Mouse (Mus musculus) heart, postnatal 4 days (tissue): ENCODE data around the gene Cntd1. TPM values are rescaled to one million over a fixed set of nuclear protein-coding genes. Genes with fewer than 3 reads are reported as not detected.
A peak's percentile ranks its signal among the peaks of the same experiment; 100 is the strongest.

Experiments
- DNase-seq: peaks from one replicate; pipeline ENCODE4 v3.0.0; 2021
- total RNA-seq, 2 experiments: library from RNA; stranded (reverse); gene quantifications; 2 replicates each; pipeline ENCODE4 v1.2.3; 2021

Cntd1 gene
- total RNA-seq, 2 experiments from 2014 or later, result 0.41 to 0.47 TPM

DNA sequence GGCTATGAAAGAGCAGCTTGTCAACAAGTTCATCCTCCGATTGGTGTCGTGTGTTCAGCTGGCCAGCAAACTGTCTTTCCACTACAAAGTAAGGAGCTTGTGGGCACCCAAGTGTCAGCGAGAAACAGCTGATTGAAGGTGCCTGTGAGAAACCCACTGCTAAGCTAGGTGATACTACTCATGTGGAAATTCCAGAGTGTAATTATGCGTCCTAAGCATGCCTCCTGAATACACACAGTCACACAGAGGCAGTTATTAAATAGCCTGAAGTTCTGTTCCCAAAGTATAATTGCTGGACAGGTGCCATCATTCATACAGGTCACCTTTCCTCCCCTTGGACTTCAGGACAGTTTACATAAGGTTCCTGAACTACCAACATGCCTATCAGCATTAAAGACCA is 5.0 kb downstream of the Cntd1 start:
- no peak for DNase-seq

DNA sequence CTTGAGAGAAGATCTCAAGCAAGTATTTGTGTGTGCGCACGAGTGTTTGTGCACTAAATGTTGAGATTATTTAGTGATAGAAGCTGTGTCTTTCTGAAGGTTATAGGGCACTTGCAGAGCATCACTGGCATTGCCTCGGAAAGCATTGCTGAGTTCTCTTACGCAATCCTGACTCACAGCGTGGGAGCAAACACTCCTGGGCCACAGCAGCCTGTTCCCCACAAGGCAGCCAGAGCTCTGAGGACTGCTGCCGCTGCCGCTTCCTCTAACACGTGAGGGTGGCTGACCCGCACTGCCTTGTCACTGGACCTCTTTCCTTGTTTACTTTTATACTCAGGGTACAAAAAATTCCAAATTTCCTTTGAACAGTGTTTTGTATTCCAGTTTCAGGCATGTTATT is 8.5 kb downstream of the Cntd1 start:
- DNase-seq, result no peak

DNA sequence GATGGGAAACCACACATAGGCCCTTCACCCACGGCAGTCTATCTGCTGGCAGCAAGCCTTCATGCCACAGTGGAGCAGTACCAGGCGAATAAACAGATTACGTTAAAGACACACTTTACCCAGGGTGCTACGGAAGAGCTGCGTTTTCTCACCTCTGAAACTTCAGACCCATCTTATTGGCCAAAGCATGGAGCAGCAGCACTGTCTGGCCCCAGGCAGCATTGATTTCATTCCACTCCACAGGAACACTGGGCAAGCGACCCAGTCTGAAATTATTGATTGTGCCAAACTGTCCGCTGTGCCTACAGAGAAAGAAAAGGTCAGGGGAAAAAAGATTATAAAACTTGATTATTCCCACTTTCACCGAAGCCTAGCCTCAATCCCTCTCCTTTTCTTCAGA is 12.4 kb downstream of the Cntd1 start:
- DNase-seq, result no peak

DNA sequence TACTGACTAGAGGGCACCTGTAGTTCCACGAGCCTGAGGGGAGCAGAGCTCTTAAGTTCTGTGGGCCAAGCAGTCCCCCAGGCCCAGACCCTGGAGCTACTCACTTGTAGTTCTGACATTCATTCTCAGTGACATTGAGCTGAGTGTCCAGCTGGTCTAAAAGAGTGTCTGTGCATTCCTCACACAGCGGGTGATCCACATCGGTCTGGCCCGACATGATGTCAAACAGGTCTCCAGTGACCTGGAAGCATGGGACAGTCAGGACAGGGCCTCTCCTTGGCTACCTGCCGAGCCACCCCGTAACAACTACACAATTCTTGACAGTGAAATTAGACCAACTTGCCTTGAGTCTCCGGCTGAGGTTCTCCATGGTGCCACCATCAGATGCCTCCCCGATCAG is 16.4 kb downstream of the Cntd1 start:
- DNase-seq, result no peak

DNA sequence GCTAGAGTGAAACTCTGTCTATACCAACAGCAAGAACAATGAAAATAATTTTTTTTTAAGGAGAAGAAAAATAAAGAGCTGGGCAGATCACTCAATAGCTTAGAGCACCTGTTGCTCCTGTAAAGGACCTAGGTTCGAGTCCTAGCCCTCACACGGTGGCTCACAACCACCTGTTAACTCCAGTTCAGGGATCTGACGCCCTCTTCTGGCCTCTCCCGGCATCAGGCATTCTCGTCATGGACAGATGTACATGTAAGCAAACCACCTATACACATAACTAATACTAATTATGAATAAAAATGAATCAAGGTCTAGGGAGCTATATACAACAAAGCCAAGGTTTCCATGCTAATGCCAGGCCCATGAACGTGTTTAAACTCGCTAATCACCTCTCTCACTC is 22.1 kb downstream of the Cntd1 start:
- peak; percentile 7 for DNase-seq

DNA sequence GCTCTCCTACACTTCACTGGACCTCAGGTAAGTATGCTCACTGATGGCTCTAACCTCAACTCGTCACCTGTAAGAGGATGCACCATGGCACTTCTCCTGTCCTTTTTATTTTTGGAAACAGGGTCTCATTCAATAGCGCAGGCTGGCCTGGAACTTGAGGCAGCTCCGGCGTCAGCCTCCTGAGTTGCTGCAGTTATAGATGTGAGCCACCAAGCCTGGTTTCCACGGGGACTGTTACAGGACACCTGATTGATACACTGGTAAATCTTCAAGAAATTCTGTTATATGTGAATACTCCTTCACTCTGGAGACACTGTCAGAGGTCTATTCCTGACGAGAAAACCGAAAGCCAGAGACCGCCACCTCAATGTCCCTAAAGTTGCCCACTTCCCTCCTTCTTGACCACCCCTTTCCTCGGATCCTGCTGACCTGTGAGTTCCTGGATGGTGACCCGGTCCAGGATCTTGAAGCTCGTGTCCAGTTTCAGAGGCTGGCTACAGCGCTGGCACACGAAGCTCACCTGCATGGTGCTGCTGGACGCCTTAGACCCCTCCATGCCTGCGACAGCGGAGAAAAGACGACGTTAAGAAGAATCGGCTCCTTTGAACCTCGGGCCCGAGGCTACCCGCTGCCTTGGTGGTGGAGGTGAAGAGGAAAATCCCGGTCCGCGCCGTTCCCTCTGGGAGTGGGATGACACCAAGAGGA is 22.6 kb downstream of the Cntd1 start:
- DNase-seq, result no peak

DNA sequence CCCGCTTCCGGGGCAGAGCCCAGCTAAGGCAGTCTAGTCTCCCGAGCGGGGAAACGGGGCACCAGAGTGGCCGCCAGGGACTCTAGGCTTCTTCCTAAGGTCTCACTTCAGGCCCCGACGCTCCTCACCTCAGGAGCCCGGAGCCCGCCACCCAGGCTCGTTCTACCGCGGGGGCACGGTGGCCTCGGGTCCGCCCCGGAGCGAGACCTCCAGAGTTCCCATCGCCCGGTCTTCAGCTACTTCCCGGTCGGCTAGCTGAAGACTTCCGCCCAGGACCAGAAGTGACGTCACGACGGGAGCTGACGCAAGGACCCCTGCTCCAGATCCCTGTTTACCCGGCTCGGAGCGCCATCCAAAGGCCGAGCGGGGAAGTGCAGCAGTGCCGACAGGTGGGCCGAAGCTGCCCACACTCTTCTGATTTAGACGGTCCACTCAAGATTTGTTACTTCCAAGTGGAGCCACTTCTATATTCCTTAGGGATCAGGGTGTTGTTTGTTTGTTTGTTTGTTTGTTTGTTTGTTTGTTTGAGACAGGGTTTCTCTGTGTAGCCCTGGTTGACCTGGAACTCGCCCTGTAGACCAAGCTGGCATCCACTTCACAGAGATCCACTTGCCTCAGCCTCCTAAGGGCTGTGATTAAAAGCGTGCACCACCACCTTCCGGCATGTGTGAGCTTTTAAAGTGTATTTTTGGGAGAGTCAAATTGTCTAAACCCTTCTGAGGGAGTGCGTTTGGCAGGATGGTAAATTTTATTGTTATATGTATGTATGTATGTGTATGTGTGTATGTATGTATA is 23.4 kb downstream of the Cntd1 start, which contains the start of gene Becn1:
Gene Becn1 (minus strand): TSS at position 283 of the 795 bp plus-strand sequence.
- peak; percentile 99 for DNase-seq

DNA sequence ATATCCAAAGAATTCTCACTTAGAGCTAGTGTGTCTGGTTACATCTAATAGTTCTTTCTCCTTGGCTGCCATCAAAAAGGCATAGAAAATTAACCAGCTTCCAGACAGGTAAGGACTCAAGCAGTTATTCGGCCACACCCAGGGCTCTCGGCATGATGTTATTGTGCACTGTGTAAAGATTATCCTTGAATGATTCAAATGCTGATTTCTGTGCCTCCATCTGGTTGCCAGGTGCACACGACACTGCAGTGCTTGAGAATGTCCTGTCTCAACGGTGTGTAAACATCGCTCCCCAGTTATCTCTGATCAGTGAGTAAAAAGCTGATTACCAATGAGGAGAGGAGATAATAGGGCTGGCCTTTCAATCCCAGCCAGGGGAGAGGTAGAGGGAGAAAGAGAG is 28.9 kb downstream of the Cntd1 start:
- DNase-seq, result no peak

DNA sequence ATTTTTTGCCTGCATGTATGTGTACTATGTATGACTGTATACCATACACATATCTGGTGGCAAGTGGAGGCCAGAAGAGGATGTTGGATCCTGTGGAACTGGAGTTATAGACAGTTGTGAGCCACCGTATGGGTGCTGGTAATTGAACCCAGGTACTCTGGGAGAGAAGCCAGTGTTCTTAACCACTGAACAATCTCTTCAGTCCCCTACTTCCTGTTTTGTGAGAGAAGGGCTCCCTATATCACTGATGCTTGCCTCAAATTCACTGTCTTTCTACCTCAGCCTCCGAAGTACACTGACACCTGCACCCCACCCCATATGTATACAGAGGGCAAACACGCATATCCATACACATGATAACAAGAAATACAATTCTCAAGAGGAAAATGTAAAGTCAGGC is 32.3 kb downstream of the Cntd1 start:
- no peak for DNase-seq

DNA sequence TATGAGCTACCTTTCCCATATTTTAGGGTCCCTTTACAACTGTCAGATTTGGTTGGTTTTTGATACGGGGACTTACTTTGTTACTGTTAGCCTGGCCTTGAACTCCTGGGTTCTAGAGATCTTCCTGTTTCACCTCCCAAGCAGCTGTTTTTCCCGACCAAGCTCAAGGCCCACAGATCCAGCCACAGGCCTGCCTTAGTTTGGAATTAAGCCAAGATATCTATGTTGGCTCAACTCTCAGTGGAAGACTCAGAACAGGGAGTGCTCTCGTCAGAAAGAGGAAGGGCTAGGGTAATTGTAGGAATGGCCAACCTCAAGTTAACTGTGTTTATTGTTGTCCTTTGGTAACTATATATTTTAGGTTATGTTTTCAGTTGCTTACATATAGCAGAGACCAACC is 33.3 kb downstream of the Cntd1 start:
- no peak for DNase-seq

DNA sequence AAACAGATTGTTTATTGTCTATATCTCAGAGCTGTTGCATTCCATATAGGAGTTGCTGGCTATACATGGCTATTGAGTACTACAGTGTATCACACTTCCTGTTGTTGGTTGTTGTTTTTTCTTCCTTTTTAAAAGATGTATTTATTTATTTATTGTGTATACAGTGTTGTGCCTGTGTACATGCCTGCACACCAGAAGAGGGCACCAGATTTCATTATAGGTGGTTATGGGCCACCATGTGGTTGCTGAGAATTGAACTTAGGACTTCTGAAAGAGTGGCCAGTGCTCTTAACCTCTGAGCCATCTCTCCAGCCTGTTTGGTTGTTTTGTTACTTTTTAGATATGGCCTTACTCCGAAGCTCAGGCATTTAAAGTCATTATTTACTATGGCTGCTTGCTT is 35.8 kb downstream of the Cntd1 start:
- no peak for DNase-seq

DNA sequence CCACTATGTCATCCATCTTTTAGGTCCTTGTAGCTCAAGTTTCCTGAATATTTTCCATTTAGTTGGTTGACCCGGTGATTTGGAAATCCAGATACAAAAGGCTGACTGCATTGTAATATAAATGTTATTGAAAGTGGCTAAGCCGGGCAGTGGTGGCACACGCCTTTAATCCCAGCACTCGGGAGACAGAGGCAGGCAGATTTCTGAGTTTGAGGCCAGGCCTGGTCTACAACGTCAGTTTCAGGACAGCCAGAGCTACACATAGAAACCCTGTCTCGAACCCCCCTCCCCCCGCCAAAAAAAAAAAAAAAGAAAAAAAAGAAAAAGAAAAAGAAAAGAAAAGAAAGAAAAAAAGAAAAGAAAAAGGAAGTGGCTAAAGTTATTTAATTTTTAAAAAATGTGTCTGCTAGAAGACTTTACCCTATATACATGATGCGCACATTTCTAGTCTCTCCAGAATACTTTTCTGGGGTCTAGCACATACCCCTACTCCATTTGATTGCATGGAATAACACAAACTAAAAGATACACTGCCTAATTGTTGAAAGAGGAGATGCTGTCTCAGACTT is 36.4 kb downstream of the Cntd1 start:
- DNase-seq, result no peak

DNA sequence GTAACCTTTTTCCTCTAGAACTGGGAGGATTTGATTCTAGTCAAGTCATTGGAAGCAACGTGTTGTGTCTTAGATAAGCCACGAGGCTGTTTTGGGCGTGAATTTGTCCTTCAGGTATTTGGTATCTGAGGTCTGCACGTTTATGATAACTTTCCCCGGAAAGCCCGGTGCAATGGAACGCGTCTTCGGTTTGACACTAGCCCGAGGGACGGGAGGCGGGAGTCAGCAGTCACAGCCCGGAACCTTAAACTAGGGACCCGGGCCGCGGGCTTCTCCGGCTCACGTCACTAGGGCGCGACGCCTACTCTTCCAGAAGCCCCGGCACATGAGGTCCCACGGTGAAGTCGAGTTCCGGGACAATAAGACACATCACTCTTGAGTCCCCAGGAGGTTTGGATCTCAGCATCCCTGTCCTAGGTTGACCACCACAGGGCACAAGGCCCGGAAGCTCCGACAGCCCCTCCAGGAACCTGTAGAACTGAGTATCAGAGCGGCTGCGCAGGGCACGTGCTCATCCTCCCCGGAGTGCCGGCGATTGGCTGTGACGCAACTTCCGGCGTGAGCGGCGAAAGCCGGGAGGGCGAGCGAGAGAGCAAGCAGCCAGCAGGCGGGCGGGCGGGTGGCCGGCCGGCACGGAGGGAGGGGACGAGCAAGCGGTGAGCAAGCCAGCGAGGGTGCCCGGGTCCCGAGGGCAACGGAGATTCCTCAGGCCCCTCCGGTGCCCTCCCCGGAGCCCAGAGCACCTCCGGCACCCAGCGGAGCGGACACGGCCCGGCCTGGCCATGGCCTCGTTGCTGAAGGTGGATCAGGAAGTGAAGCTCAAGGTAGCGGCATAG is 37.1 kb downstream of the Cntd1 start, which contains the start of gene Psme3:
Gene Psme3 (plus strand): TSS at position 549 of the 836 bp plus-strand sequence.
- peak; percentile 94 for DNase-seq

DNA sequence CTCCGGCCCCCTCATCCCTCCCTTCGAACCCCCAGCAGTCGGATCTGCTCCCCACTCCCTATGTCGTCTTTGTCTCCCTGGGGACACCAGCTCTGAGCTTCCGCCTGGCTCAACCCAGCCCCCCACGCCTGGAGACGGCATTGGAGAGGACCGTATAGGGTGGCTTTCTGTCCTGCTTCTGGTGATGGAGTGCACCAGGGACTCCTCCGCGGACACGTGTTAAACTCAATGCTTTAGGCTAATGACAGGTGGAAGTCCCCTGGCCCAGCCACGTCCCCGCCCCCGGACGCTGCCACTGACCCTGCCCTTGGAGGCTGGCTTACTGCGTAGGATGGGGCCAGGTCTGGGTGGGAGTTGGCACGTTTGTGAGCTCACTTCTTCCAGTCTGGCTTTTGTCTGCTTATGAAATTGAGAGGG is 37.7 kb downstream of the Cntd1 start:
- peak; percentile 41 for DNase-seq

DNA sequence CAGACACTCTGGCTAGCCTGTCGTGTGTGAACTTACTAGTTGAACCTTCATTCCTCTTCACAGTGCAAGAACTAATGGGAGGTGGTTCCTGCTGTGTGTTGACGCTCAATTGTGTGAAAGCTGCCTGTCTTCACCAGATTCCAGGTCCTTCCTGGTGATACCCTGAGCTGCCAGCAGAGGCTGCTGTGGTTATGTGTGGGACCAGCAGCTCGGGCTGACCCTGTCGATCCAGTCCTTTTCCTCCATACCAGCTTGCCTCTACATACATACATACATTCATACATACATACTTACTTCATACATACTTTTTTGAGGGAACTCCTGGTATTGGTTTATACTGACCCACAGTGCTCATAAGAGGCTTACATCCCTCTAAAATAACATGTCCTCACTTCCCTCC is 44.8 kb downstream of the Cntd1 start:
- peak; percentile 87 for DNase-seq

DNA sequence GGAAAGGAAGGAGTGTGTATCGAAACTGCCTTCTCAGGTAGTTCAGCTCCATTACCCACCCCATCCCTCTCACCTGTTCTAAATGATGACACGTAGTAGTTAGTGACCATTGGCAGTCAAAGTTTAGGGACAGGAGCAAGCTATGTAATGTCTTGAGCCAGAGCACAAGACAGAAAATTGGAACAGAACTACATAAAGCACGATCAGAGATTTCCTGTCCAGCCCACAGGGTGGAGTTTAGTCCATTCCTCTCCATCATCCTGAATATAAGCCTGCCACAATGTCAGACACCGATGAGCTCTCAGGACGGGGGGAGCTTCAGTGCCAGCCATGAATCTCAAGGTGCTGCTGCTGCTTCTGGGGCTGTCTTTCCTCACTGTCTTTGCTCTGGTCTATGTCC is 46.0 kb downstream of the Cntd1 start, which contains the start of gene Aoc2:
Gene Aoc2 (plus strand): TSS at position 301 of the 400 bp plus-strand sequence.
- DNase-seq, result no peak

DNA sequence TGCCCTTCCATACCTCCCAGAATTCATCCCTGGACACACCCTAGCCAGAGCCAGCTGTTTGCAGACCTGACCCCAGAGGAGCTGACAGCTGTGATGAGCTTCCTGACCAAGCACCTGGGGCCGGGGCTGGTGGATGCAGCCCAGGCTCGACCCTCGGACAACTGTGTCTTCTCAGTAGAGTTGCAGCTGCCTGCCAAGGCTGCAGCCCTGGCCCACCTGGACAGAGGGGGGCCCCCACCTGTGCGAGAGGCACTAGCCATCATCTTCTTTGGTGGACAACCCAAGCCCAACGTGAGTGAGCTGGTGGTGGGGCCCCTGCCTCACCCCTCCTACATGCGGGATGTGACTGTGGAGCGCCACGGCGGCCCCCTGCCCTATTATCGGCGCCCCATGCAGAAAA is 46.4 kb downstream of the Cntd1 start:
- peak; percentile 15 for DNase-seq

DNA sequence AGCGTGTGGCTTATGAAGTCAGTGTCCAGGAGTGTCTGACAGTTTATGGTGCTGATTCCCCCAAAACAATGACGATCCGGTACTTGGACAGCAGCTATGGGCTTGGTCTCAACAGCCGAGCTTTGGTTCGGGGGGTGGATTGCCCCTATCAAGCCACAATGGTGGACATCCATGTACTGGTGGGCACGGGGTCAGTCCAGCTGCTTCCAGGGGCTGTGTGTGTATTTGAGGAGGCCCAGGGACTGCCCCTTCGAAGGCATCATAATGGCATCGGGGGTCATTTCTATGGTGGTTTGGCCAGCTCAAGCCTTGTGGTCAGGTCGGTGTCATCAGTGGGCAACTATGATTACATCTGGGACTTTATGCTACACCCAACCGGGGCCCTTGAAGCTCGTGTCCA is 47.3 kb downstream of the Cntd1 start:
- DNase-seq, result no peak

DNA sequence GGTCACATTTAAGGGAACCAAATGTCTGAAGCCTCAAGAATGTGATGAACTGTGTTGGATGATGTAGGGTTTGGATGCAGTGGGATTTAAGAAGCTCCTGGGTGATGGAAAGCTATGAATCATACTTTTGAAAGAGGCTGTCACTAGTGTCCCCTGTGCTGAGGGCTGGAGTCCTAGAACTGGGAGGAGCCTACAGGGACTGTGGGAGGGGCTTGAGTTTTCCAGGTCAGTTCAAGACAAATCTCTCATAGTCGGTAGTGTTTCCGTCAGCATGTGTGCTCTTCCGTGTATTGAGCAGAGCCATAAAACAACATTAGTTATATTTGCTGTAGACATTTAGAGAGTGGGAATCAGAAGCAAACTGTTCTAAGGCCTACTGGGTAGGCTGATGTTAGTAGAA is 48.5 kb downstream of the Cntd1 start:
- no peak for DNase-seq

DNA sequence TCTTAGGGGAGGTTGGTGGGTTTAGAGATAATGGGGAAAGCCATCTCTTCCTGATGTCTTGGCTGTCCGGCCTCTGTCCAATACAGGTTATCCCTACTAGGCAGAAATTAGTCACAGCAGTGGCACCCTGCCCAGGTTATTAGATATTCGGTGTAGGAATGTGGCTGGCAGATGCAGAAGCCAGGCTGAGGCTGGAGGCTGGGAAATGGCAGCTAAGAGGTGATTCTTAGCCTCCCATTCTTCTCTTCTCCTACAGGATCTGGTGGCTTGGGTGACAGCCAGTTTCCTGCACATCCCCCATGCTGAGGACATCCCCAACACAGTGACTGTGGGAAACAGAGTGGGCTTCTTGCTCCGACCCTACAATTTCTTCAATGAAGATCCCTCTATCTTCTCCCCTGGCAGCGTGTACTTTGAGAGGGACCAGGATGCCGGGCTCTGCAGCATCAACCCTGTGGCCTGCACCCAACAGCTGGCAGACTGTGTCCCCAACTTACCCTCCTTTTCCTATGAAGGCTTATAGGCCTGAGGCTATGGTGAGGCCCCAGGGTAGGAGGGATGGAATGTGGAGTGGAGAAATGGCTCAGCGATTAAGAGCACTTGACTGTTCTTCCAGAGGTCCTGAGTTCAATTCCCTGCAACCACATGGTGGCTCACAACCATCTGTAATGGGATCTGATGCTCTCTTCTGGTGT is 50.3 kb downstream of the Cntd1 start:
- peak; percentile 81 for DNase-seq

DNA sequence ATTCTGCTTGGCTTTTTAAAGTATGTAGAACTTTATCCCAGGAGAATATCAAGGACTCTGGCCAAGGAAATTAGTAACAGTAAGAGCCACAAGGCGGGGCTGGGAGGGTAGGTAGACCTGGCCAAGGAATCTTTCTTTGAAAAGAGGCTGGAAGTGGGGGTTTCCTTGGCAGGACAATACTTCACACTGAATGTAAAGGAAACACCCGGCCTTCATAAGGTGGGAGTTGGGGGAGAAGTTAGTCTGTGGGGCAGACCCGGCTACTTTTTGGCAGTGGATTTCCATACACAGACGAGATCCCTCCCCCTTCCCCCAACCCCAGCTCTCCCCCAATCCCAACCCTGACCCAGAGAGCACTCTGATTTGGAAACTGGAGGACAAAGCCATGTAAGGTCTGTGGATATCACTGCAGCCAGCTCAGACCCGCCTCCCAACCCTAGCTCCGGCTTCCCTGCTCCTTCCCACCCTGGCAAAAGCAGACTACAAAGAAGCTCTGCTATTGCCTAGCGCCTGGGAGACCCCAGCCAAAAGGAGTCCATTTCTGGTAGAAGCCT is 51.6 kb downstream of the Cntd1 start, which contains the start of gene Aoc3:
Gene Aoc3 (plus strand): TSS at position 235 of the 554 bp plus-strand sequence.
- DNase-seq, result peak; percentile 61
